Mouse (Mus musculus) neural tube, embryonic 14.5 days (tissue): Measurements from ENCODE around the gene Cstf3. TPM values are rescaled to one million over a fixed set of nuclear protein-coding genes. Genes with fewer than 3 reads are reported as not detected.
A peak's percentile ranks its signal among the peaks of the same experiment; 100 is the strongest.

Experiments used
- ATAC-seq: fragments of 200-750 bp; cut with Nextera tagmentation; 2 replicates; pipeline ENCODE4 v1.8.0; 2017; ENCODE audit warnings: low read depth, mild to moderate bottlenecking, moderate TSS enrichment, moderate library complexity
- H3K27ac ChIP-seq: fragments of 300-500 bp; sonication (generic); 2 replicates; pipeline ENCODE4 v1.5.1; 2014; ENCODE audit warnings: low read depth, mild to moderate bottlenecking, control low read depth, low read length, moderate library complexity, mixed read lengths
- H3K27me3 ChIP-seq: fragments of 300-500 bp; sonication (generic); 2 replicates; pipeline ENCODE4 v1.6.1; 2014; ENCODE audit warnings: low read length; ENCODE audit not compliant: control insufficient read depth, insufficient read depth
- H3K36me3 ChIP-seq: fragments of 300-500 bp; sonication (generic); 2 replicates; pipeline ENCODE4 v1.6.1; 2014; ENCODE audit warnings: low read length, mixed read lengths; ENCODE audit not compliant: control insufficient read depth, insufficient read depth
- H3K4me1 ChIP-seq: fragments of 300-500 bp; sonication (generic); 2 replicates; pipeline ENCODE4 v1.6.1; 2014; ENCODE audit warnings: low read length; ENCODE audit not compliant: control insufficient read depth, insufficient read depth
- H3K4me2 ChIP-seq: fragments of 300-500 bp; sonication (generic); 2 replicates; pipeline ENCODE4 v1.6.1; 2014; ENCODE audit warnings: mild to moderate bottlenecking, low read depth, low read length, control low read depth
- H3K4me3 ChIP-seq: fragments of 300-500 bp; sonication (generic); 2 replicates; pipeline ENCODE4 v1.5.1; 2014; ENCODE audit warnings: low read depth, low read length, control low read depth, mixed read lengths
- H3K9ac ChIP-seq: fragments of 300-500 bp; sonication (generic); replicated peaks from 2 replicates; pipeline ENCODE4 v1.6.1; 2014; ENCODE audit warnings: low read depth, mild to moderate bottlenecking, control low read depth, low read length, mixed read lengths
- H3K9me3 ChIP-seq: fragments of 300-500 bp; sonication (generic); 2 replicates; pipeline ENCODE4 v1.6.1; 2016; ENCODE audit warnings: low read length; ENCODE audit not compliant: control insufficient read depth
- WGBS: fragments of 180-500 bp; shearing (Covaris S2); extraction: QIAGEN DNeasy Blood & Tissue Kit; methylation state at CpG from one replicate; pipeline ENCODE4 v1.1.7; 2014; 5-methylcytosine and 5-hydroxymethylcytosine counted together
- polyA plus RNA-seq: library from polyadenylated mRNA; unstranded; fragments of >200 nt; fragmentation: Nextera tagmentation; extraction: Ambion mirVana; gene quantifications from 2 replicates; pipeline ENCODE4 v1.2.1, GENCODE M21; 2014

Cstf3 gene
- polyA plus RNA-seq, 1 experiment from 2014 or later: 105 TPM

DNA sequence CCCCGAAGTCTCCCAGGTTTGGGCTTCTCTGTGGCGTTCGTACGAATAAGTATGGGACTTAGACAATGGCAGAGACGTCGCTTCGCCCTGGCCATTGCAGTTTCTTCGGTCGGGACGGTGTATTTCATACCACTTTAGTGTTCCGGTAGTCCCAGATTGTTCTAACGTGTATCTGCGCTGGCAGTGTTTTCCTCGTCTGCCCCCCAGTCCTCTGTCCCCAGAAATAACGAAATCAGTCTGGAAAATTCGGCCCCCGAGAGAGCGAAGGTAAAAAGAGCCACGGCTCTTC, 450 bp downstream of the Cstf3 start:
- Histone ChIP-seq H3K27me3 (no peaks in the 10 kb centered on the region), H3K9ac (peak overlapping the region; percentile 92), H3K4me1 (peaks cover 19% of the 10 kb centered on the region), H3K9me3 (no peaks in the 10 kb centered on the region), H3K36me3 (no peaks in the 10 kb centered on the region), H3K27ac (peak overlapping the region; percentile 92), H3K4me2 (peak overlapping the region; percentile 81), H3K4me3 (peak overlapping the region; percentile 83)
- under 1% methylated on average over 19 of the region's 19 CpGs for WGBS
- no peak for ATAC-seq

DNA sequence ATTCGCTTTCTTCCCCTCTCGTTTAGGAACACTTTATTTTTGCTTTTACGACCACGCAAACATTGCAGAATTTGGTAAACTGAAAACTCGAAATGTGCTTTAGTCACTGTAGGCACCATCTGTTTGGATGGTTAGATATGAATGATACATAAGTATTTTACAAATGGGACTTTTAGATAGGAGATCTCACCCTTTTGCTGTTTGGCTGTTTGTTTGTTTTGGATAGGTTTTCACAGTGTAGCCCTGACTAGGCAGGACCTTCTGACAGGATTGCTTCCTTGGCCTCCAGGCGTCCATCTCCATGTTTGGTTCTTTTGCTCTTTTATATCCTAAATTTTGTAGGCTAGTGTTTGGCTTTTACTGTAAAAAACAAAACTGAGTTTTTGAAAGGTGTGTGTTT, 818 bp downstream of the Cstf3 start:
- H3K9me3 ChIP-seq: no peaks in the 10 kb centered on the region
- no peaks in the 10 kb centered on the region for H3K27me3 ChIP-seq
- no peak for ATAC-seq
- no peaks in the 10 kb centered on the region for H3K36me3 ChIP-seq
- peaks cover 19% of the 10 kb centered on the region for H3K4me1 ChIP-seq
- H3K27ac ChIP-seq: peak overlapping the region; percentile 92
- WGBS: 1% methylated on average over 6 of the region's 6 CpGs
- peak overlapping the region; percentile 83 for H3K4me3 ChIP-seq
- H3K4me2 ChIP-seq: peak overlapping the region; percentile 81
- peak overlapping the region; percentile 92 for H3K9ac ChIP-seq

DNA sequence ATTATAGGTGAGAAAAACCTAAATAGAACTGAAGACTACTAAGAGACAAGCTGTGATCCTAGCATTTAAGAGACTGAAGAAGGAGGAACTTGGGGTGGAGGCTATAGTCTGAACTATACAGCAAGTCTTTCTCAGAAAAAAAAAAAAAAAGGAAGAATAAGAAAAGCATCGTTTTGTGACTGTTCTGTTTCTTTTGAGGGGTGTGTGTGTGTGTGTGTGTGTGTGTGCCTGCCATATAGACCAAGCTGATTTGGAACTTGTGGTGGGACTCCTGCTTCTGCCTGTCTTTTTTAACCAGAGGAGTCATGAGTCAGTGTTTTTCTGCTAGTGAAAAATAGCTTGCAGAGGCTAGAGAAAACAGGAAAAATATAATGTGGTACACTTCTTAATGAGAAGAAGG, 4.7 kb downstream of the Cstf3 start:
- ATAC-seq: no peak
- no peaks in the 10 kb centered on the region for H3K9me3 ChIP-seq
- peaks cover 19% of the 10 kb centered on the region for H3K4me1 ChIP-seq
- H3K36me3 ChIP-seq: no peaks in the 10 kb centered on the region
- H3K27ac ChIP-seq: no peak overlapping the region
- no peak overlapping the region for H3K4me2 ChIP-seq
- no peak overlapping the region for H3K4me3 ChIP-seq
- H3K9ac ChIP-seq: no peak overlapping the region
- 80% methylated on average over 1 of the region's 1 CpGs for WGBS
- H3K27me3 ChIP-seq: no peaks in the 10 kb centered on the region

DNA sequence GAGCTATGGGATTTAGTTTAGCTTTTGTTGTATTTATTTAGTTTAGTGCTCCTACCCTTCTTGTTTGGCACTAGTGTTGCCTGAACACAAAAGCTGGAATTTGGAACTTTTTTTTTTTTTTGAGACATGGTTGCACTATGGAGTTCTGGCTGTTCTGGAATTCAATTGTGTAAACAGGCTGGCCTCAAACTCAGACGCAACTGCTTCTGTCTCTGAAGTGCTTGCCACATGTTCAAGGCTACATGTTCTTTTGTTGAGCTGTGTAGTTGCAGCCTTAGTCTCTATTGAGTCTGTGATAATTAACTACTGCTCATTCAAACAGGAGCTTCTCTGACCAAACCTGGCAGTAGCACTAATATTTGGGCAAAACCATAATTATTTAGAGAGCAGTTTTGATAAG, 13.1 kb downstream of the Cstf3 start:
- Histone ChIP-seq H3K36me3 (no peaks in the 10 kb centered on the region), H3K27ac (no peak overlapping the region), H3K4me1 (no peaks in the 10 kb centered on the region), H3K27me3 (no peaks in the 10 kb centered on the region), H3K9me3 (no peaks in the 10 kb centered on the region), H3K4me2 (no peak overlapping the region), H3K9ac (no peak overlapping the region), H3K4me3 (no peak overlapping the region)
- no peak for ATAC-seq
- 38% methylated on average over 1 of the region's 1 CpGs for WGBS

DNA sequence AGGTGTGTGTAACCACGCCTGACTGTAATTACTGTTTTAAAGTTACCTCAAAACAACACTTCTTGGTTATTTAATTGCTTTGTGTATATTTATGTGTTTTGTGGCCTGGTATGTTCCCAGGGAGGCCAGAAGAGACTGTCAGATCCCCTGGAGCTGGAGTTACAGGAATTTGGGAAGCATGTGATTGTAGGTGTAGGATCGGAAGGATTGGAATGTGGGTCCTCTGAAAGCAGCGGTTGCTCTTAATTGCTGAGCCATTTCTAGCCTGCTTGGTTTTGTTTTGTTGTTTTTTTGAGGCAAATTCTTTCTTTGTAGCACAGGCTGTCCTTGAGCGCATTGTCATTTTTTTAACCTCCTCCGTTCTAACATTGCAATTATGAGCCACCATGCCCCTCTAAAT, 14.4 kb downstream of the Cstf3 start:
- no peak overlapping the region for H3K4me2 ChIP-seq
- ATAC-seq: no peak
- no peaks in the 10 kb centered on the region for H3K9me3 ChIP-seq
- H3K4me3 ChIP-seq: no peak overlapping the region
- WGBS: 77% methylated on average over 5 of the region's 5 CpGs
- no peak overlapping the region for H3K27ac ChIP-seq
- no peaks in the 10 kb centered on the region for H3K27me3 ChIP-seq
- no peak overlapping the region for H3K9ac ChIP-seq
- no peaks in the 10 kb centered on the region for H3K36me3 ChIP-seq
- no peaks in the 10 kb centered on the region for H3K4me1 ChIP-seq

DNA sequence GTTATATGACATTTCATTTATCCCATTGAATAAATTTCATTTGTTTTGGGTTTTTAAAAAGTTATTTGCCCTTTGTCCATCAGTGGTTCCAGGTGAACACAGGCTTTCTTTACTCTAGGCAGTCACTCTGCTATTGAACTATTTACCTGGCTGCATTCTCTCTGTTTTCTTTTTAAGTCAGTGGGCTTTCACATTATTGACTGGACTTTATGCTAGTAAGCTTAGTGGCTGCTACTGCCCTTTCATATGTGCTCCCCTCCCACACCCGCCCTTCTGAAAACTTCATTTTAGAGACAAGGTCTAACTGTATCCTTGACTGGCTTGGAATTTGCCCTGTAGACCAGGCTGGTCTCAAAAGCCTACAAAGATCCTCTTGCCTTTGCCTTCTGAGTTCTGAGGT, 15.2 kb downstream of the Cstf3 start:
- H3K4me1 ChIP-seq: no peaks in the 10 kb centered on the region
- ATAC-seq: no peak
- 93% methylated on average over 1 of the region's 1 CpGs for WGBS

DNA sequence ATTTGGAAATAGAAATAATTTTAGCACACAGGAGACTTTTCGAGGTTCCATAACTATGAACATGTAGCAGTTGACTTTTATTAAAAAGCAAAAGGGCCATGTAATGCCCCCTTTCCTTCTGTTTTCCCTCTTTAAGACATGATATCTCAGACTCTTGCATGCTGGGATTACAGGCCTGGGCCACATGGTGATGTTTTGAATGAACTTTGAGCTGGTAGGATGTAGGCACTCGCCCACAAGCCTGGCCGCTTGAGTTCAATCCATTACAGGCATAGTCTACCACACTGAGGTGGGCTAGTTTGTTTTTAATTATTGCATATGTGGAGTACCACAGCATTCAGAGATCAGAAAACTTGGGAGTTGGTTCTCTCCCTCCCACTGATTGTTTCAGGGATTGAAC, 24.5 kb downstream of the Cstf3 start:
- Histone ChIP-seq H3K9ac (no peak overlapping the region), H3K4me1 (no peaks in the 10 kb centered on the region), H3K4me2 (no peak overlapping the region), H3K27me3 (no peaks in the 10 kb centered on the region), H3K36me3 (no peaks in the 10 kb centered on the region), H3K27ac (no peak overlapping the region), H3K4me3 (no peak overlapping the region), H3K9me3 (no peaks in the 10 kb centered on the region)
- ATAC-seq: no peak
- WGBS: 97% methylated on average over 3 of the region's 3 CpGs

More for the DNA sequence above, 15.2 kb downstream of the Cstf3 start:
- H3K4me3 ChIP-seq: no peak overlapping the region
- no peaks in the 10 kb centered on the region for H3K27me3 ChIP-seq
- H3K9me3 ChIP-seq: no peaks in the 10 kb centered on the region
- H3K9ac ChIP-seq: no peak overlapping the region
- H3K27ac ChIP-seq: no peak overlapping the region
- no peak overlapping the region for H3K4me2 ChIP-seq
- H3K36me3 ChIP-seq: no peaks in the 10 kb centered on the region

DNA sequence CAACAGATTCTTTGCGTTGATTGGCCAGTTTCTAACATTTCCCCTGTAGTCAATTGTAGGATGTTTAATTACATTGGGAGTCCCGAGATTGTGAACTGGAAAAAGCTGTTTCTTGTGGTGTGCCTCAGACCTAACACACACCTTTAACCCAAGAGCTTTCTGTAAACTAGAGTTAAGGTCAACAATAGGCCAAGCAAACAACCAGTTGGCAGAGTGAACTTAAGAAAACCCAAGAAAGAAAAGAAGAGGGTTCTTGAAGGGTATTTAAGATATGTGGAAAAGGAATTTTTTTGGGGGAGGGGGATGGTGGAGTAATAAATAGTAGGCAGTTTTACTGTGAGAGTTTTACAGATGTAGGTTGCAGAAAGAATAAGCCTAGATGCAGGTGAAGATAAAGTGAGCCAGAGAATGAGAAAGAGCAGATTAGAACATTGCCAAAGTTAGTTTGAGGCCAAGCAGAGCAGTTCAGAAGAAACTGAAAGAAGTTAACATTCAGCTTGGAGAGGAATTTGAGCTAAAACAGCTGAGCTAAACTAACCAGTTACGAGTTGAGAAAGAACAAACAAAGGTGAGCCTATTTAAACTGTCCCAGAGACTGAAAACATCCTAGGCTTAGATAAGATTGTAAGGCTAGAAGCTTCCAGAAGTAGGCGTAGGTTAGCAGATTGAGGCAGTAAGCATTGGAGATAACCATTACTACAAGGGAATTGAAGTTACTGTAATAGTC, 25.8 kb downstream of the Cstf3 start:
- 92% methylated on average over 4 of the region's 4 CpGs for WGBS
- no peaks in the 10 kb centered on the region for H3K9me3 ChIP-seq
- no peak overlapping the region for H3K4me3 ChIP-seq
- H3K4me2 ChIP-seq: no peak overlapping the region
- no peak overlapping the region for H3K9ac ChIP-seq
- no peak overlapping the region for H3K27ac ChIP-seq
- no peaks in the 10 kb centered on the region for H3K27me3 ChIP-seq
- H3K4me1 ChIP-seq: no peaks in the 10 kb centered on the region
- H3K36me3 ChIP-seq: no peaks in the 10 kb centered on the region
- ATAC-seq: no peak

DNA sequence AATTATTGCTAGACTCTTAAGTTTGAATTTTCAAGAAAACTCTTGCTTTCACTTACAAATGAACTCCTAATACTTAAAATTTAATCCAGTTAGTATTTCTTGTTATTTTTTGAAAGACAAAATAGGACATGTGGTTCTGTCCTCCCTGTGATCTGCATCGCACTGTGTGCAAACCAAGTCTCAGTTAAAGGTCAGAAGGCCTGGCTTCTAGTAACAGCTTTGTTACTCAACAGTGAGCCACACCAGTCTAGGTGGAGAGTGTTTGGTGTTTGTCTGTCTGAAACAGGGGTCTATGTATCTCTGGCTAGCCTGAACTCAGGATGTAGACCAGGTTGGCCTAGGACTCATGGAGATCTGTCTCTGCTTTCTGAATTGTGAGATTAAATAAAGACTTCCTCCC, 68.3 kb downstream of the Cstf3 start:
- Histone ChIP-seq H3K27me3 (no peaks in the 10 kb centered on the region), H3K27ac (no peak overlapping the region), H3K4me3 (no peak overlapping the region), H3K4me1 (no peaks in the 10 kb centered on the region), H3K4me2 (no peak overlapping the region), H3K9ac (no peak overlapping the region), H3K9me3 (no peaks in the 10 kb centered on the region), H3K36me3 (peaks cover 15% of the 10 kb centered on the region)
- WGBS: 88% methylated on average over 1 of the region's 1 CpGs
- ATAC-seq: no peak
